Mouse (Mus musculus): ENCODE measurements at regions not wholly inside any gene's neighbourhood (a gene's known extent, or its start where the extent isn't known, plus 50 kb on each side); places are given as distances from the start of the nearest gene placed in this dataset.

- no peak for DNase-seq
These were observed 133.8 kb downstream of the Mylk4 start for GRCm38 (mm10) chr13:32649982-32650381.

- no peak for DNase-seq
These were observed 140.6 kb downstream of the Mylk4 start for GRCm38 (mm10) chr13:32643030-32643750.

- DNase-seq = no peak
These were observed 142.8 kb downstream of the Mylk4 start for GRCm38 (mm10) chr13:32640941-32641340.

- no peak for DNase-seq
These were observed 153.5 kb downstream of the Mylk4 start for GRCm38 (mm10) chr13:32630122-32630732.

GRCm38 (mm10) chr13:32613916-32614315 lies 169.8 kb downstream of the Mylk4 start:
- no peak for DNase-seq

GRCm38 (mm10) chr13:32611551-32612295 lies 172.0 kb downstream of the Mylk4 start:
- DNase-seq = peak; percentile 16 to 19

- no peak for DNase-seq
These were observed 172.8 kb downstream of the Mylk4 start for GRCm38 (mm10) chr13:32610970-32611369.

- no peak for DNase-seq
These were observed 175.3 kb downstream of the Mylk4 start for GRCm38 (mm10) chr13:32608413-32608812.

- no peak for DNase-seq
These were observed 179.7 kb downstream of the Mylk4 start for GRCm38 (mm10) chr13:32603925-32604590.

GRCm38 (mm10) chr13:32601315-32601714 lies 182.4 kb downstream of the Mylk4 start:
- peak; percentile 37 to 47 for DNase-seq

GRCm38 (mm10) chr13:32593611-32594010 lies 190.1 kb downstream of the Mylk4 start:
- DNase-seq = no peak

- DNase-seq = no peak
These were observed 190.6 kb downstream of the Mylk4 start for GRCm38 (mm10) chr13:32593131-32593530.

- DNase-seq = no peak
These were observed 202.2 kb downstream of the Mylk4 start for GRCm38 (mm10) chr13:32581598-32581997.

GRCm38 (mm10) chr13:32567850-32568249 lies 215.9 kb downstream of the Mylk4 start:
- DNase-seq = no peak

GRCm38 (mm10) chr13:32560666-32561065 lies 222.1 kb upstream of the Gmds start:
- no peak for DNase-seq

- DNase-seq = no peak
These were observed 217.9 kb upstream of the Gmds start for GRCm38 (mm10) chr13:32556396-32556795.

- DNase-seq = no peak
These were observed 216.5 kb upstream of the Gmds start for GRCm38 (mm10) chr13:32555064-32555463.

- no peak for DNase-seq
These were observed 216.1 kb upstream of the Gmds start for GRCm38 (mm10) chr13:32554601-32555000.

- DNase-seq = no peak
These were observed 214.6 kb upstream of the Gmds start for GRCm38 (mm10) chr13:32553136-32553535.

GRCm38 (mm10) chr13:32550113-32550512 lies 211.6 kb upstream of the Gmds start:
- DNase-seq = no peak

GRCm38 (mm10) chr13:32547126-32547525 lies 208.6 kb upstream of the Gmds start:
- DNase-seq = no peak

GRCm38 (mm10) chr13:32544986-32545740 lies 206.6 kb upstream of the Gmds start:
- no peak for DNase-seq
